Comparison of ENCODE assay signal across 7 mouse cellular contexts in genomic region chr2:168980859-168981258, GRCm38 (mm10). TPM values are rescaled to one million over a fixed set of nuclear protein-coding genes. Genes with fewer than 3 reads are reported as not detected.
DNase-seq lines count a peak whose midpoint lies in the region; ATAC-seq lines count a peak whose summit lies in the region.

No protein-coding gene starts in this region.

- DNase-seq in CD4-positive, CD25-positive, alpha-beta regulatory T cell, adult 2 months (ENCODE audit: low read depth, low spot score), result peak; percentile 80
- peak; percentile 22 for DNase-seq in Muller cell, postnatal 12 days (ENCODE audit: inconsistent ontology term)
- DNase-seq in forebrain, embryonic 14.5 days (ENCODE audit: low spot score), result peak; percentile 38
- peak; percentile 14 to 17 for DNase-seq in left cerebral cortex, postnatal 36 days (ENCODE audit: low spot score in 2 of 2)

- no peaks in the 10 kb centered on the region for H3K4me1 ChIP-seq in forebrain, embryonic 14.5 days (ENCODE audit: control insufficient read depth, insufficient read depth, low read length)
- no peaks in the 10 kb centered on the region for H3K4me1 ChIP-seq in stomach, embryonic 14.5 days (ENCODE audit: control insufficient read depth, insufficient read depth, low read length)

- H3K9ac ChIP-seq in forebrain, embryonic 14.5 days (ENCODE audit: low read length), result no peak overlapping the region
- no peak overlapping the region for H3K9ac ChIP-seq in stomach, embryonic 14.5 days (replicated peaks; ENCODE audit: low read depth, low read length)

- 74% methylated on average over 6 of the region's 6 CpGs for WGBS in forebrain, embryonic 14.5 days
- 52% methylated on average over 6 of the region's 6 CpGs for WGBS in stomach, embryonic 14.5 days

- H3K4me2 ChIP-seq in forebrain, embryonic 14.5 days (ENCODE audit: low read length), result no peak overlapping the region
- no peak overlapping the region for H3K4me2 ChIP-seq in stomach, embryonic 14.5 days (replicated peaks; ENCODE audit: low read depth, low read length)

- no peak overlapping the region for H3K27ac ChIP-seq in forebrain, embryonic 14.5 days (ENCODE audit: low read depth, low read length)
- H3K27ac ChIP-seq in stomach, embryonic 14.5 days (ENCODE audit: low read length), result no peak overlapping the region

- intact Hi-C loops in left cerebral cortex, postnatal 36 days (cut with DNase I), result loop anchor here (10.0 kb wide), 1 partner anchor 1364 kb away; no protein-coding TSS in a partner anchor

- H3K9me3 ChIP-seq in forebrain, embryonic 14.5 days (replicated peaks; ENCODE audit: control insufficient read depth, low read length), result no peaks in the 10 kb centered on the region
- 0 out of 2 replicates have a peak, but pooled peaks cover 3% of the 10 kb centered on the region for H3K9me3 ChIP-seq in stomach, embryonic 14.5 days (ENCODE audit: control insufficient read depth, low read depth, low read length)

- no peaks in the 10 kb centered on the region for H3K36me3 ChIP-seq in forebrain, embryonic 14.5 days (ENCODE audit: control insufficient read depth, insufficient read depth, low read length)
- no peaks in the 10 kb centered on the region for H3K36me3 ChIP-seq in stomach, embryonic 14.5 days (ENCODE audit: control insufficient read depth, insufficient read depth, low read length)

- H3K4me3 ChIP-seq in forebrain, embryonic 14.5 days (ENCODE audit: low read depth, low read length), result no peak overlapping the region
- H3K4me3 ChIP-seq in stomach, embryonic 14.5 days (ENCODE audit: low read depth, low read length), result no peak overlapping the region

- ATAC-seq in forebrain, embryonic 14.5 days, result peak; percentile 77
- ATAC-seq in hematopoietic stem cell, adult 5-6 weeks (replicated peaks in 1 of 2; ENCODE audit: insufficient read depth in 1 of 2, low FRiP score in 2 of 2, low TSS enrichment in 1 of 2, low read depth in 1 of 2, poor library complexity in 2 of 2, severe bottlenecking in 2 of 2), result peak; percentile 77
- ATAC-seq in megakaryocyte-erythroid progenitor cell, adult 5-6 weeks (replicated peaks; ENCODE audit: low FRiP score, low TSS enrichment, poor library complexity, severe bottlenecking), result peak; percentile 78
- peak; percentile 58 for ATAC-seq in stomach, embryonic 14.5 days (ENCODE audit: insufficient number of reproducible peaks, insufficient read depth, low FRiP score, low read depth)

- H3K27me3 ChIP-seq in forebrain, embryonic 14.5 days (replicated peaks; ENCODE audit: control insufficient read depth, insufficient read depth, low read length), result no peaks in the 10 kb centered on the region
- H3K27me3 ChIP-seq in stomach, embryonic 14.5 days (ENCODE audit: control insufficient read depth, insufficient read depth, low read length), result no peaks in the 10 kb centered on the region

RNA-seq across cellular contexts. Expression of gene Zfp64, which starts 25.5 kb away (rescaled TPM):
- 29.7 and 36.6 TPM in 2 replicates for polyA plus RNA-seq in forebrain, embryonic 14.5 days (2014; fragmentation: Nextera tagmentation; extraction: Ambion mirVana)
- 24.0 and 35.9 TPM in 2 replicates for total RNA-seq in hematopoietic stem cell, adult 5-6 weeks (2017)
- 10 to 100 TPM; 15.9 to 17.9 TPM for total RNA-seq in left cerebral cortex, postnatal 36 days (2021)
- total RNA-seq in megakaryocyte-erythroid progenitor cell, adult 5-6 weeks (2014; fragmentation: Nextera tagmentation), result 17.2 and 22.5 TPM in 2 replicates
- 31.3 and 35.5 TPM in 2 replicates for total RNA-seq in megakaryocyte-erythroid progenitor cell, adult 5-6 weeks (2017)
- 37.2 and 38.2 TPM in 2 replicates for polyA plus RNA-seq in stomach, embryonic 14.5 days (2014; fragmentation: Nextera tagmentation; extraction: Ambion mirVana)

Comparison
In these comparisons a context has a peak if more than half of its experiments do, and no peak if none do; other contexts are left out.
1. DNase-seq: peak in every context shown above with its lines; median percentile 80 in CD4-positive, CD25-positive, alpha-beta regulatory T cell, adult 2 months; 38 in forebrain, embryonic 14.5 days; 22 in Muller cell, postnatal 12 days; 16 in left cerebral cortex, postnatal 36 days.